Mouse (Mus musculus): ENCODE measurements at regions not wholly inside any gene's neighbourhood (a gene's known extent, or its start where the extent isn't known, plus 50 kb on each side); places are given as distances from the start of the nearest gene placed in this dataset.

DNA sequence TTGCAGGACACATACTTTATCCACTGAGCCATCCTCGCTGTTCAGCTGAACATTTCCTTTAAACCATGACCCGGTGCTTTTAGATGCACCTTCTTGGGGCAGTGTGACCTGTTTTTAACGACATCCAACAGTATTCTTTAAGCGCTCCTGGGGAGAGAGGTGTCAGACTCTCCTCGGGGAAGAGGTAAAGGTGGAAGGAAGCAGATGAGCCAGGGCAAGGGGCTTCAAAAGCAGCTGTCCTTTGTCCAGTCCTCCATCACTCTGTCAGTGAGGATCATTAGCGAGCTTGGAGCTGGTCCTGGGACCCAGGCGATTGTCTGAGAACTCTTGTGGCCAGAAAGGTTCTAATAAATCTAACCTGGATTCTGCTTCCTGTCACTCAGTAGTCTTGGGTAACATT lies 72.4 kb upstream of the Lrig1 start:
- H3K9ac ChIP-seq (ENCODE audit: low read depth, low read length) = no peak overlapping the region
- H3K36me3 ChIP-seq (ENCODE audit: control insufficient read depth, insufficient read depth) = no peaks in the 10 kb centered on the region
- no peak overlapping the region for H3K4me2 ChIP-seq (replicated peaks; ENCODE audit: low read depth)
- WGBS = 77% methylated on average over 7 of the region's 7 CpGs
- no peaks in the 10 kb centered on the region; the same call in 1 of the 2 replicates for H3K4me1 ChIP-seq (replicated peaks; ENCODE audit: control insufficient read depth, insufficient read depth, low read length)
- no peaks in the 10 kb centered on the region for H3K27me3 ChIP-seq (replicated peaks; ENCODE audit: control insufficient read depth, insufficient read depth, low read length)
- TF ChIP-seq CTCF (IDR thresholded peaks at IDR 0.05; ENCODE audit: low read depth) = no peak
- H3K27ac ChIP-seq (ENCODE audit: low read depth, low read length) = no peak overlapping the region
- no peak for ATAC-seq
- no peaks in the 10 kb centered on the region for H3K9me3 ChIP-seq (ENCODE audit: control insufficient read depth)
- no peak overlapping the region for H3K4me3 ChIP-seq (ENCODE audit: low read depth, low read length)

DNA sequence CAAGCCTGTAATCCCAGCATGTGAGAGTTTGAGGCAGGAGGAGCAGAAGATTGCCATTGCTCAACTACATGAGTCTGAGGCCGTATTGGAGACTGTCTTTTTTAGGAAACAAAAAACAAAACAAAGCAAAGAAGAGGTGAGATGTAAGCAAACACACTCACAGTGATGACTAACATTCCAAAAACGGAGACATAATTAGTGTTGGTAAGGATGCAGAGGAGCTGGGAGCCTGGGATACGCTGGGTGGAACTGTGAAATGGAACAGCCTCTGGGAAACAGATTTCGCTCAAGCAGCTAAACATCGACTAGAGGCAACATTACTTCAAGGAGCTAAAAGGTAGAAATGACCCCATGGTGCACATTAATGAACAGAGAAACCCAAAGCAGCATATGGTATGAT lies 68.3 kb upstream of the Lrig1 start:
- no peak for TF ChIP-seq CTCF (IDR thresholded peaks at IDR 0.05; ENCODE audit: low read depth)

DNA sequence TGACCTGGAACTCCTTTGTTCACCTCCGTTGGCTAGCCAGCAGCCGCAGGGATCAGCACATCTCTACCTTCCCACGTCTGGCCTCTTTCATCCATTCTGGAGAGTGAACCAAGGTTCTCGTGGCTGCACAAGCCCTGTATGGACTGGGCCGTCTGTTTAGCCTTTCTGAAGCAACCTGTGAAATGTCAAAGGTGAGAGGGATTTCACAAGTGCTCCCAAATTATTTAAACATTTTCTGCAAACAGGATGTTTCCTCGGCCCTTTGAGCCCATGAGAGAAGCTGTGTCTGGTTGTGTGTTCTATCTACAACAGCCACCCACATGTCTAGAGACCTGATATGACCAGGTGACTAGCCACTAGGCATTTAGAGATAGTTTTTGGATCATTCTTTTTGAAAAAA lies 65.8 kb upstream of the Lrig1 start:
- Histone ChIP-seq H3K4me3 (ENCODE audit: low read depth, low read length) (no peak overlapping the region), H3K9ac (ENCODE audit: low read depth, low read length) (no peak overlapping the region), H3K9me3 (ENCODE audit: control insufficient read depth) (no peaks in the 10 kb centered on the region), H3K36me3 (ENCODE audit: control insufficient read depth, insufficient read depth) (no peaks in the 10 kb centered on the region), H3K27me3 (replicated peaks; ENCODE audit: control insufficient read depth, insufficient read depth, low read length) (no peaks in the 10 kb centered on the region), H3K4me1 (replicated peaks; ENCODE audit: control insufficient read depth, insufficient read depth, low read length) (no peaks in the 10 kb centered on the region), H3K27ac (ENCODE audit: low read depth, low read length) (no peak overlapping the region), H3K4me2 (replicated peaks; ENCODE audit: low read depth) (no peak overlapping the region)
- 84% methylated on average over 6 of the region's 6 CpGs for WGBS
- no peak for TF ChIP-seq CTCF (IDR thresholded peaks at IDR 0.05; ENCODE audit: low read depth)
- no peak for ATAC-seq

More for the DNA sequence above, 68.3 kb upstream of the Lrig1 start:
- no peak overlapping the region for H3K4me2 ChIP-seq (replicated peaks; ENCODE audit: low read depth)
- no peaks in the 10 kb centered on the region for H3K9me3 ChIP-seq (ENCODE audit: control insufficient read depth)
- no peak overlapping the region for H3K27ac ChIP-seq (ENCODE audit: low read depth, low read length)
- no peak for ATAC-seq
- no peak overlapping the region for H3K4me3 ChIP-seq (ENCODE audit: low read depth, low read length)
- H3K4me1 ChIP-seq (replicated peaks; ENCODE audit: control insufficient read depth, insufficient read depth, low read length) = no peaks in the 10 kb centered on the region
- no peaks in the 10 kb centered on the region for H3K36me3 ChIP-seq (ENCODE audit: control insufficient read depth, insufficient read depth)
- no peaks in the 10 kb centered on the region for H3K27me3 ChIP-seq (replicated peaks; ENCODE audit: control insufficient read depth, insufficient read depth, low read length)
- 86% methylated on average over 5 of the region's 5 CpGs for WGBS
- no peak overlapping the region for H3K9ac ChIP-seq (ENCODE audit: low read depth, low read length)

DNA sequence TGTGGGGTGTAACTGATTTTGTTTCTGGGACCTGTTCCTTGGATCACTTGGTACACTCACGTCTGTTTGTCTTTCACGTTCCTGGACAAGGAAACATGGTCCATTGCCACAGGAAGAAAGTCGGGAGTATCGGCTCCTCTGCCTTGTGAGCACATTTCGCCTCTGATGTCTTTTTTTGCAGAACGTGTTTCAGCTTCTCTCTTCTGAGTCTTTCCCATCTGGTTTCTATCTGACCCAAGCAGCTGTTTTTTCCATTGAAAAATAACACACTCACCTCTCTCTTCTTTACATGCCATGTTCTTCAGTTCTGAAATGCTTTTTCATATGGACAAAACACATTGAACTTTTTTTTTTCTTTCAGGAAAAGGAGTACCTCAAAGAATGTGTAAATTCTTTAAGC lies 61.4 kb upstream of the Lrig1 start:
- Histone ChIP-seq H3K4me3 (ENCODE audit: low read depth, low read length) (no peak overlapping the region), H3K4me2 (replicated peaks; ENCODE audit: low read depth) (no peak overlapping the region), H3K9ac (ENCODE audit: low read depth, low read length) (no peak overlapping the region), H3K27ac (ENCODE audit: low read depth, low read length) (no peak overlapping the region; the same call in 1 of the 2 replicates), H3K4me1 (replicated peaks; ENCODE audit: control insufficient read depth, insufficient read depth, low read length) (no peaks in the 10 kb centered on the region), H3K36me3 (ENCODE audit: control insufficient read depth, insufficient read depth) (no peaks in the 10 kb centered on the region), H3K9me3 (ENCODE audit: control insufficient read depth) (no peaks in the 10 kb centered on the region), H3K27me3 (replicated peaks; ENCODE audit: control insufficient read depth, insufficient read depth, low read length) (no peaks in the 10 kb centered on the region)
- no peak for ATAC-seq
- TF ChIP-seq CTCF (IDR thresholded peaks at IDR 0.05; ENCODE audit: low read depth) = no peak
- WGBS = 56% methylated on average over 6 of the region's 6 CpGs

DNA sequence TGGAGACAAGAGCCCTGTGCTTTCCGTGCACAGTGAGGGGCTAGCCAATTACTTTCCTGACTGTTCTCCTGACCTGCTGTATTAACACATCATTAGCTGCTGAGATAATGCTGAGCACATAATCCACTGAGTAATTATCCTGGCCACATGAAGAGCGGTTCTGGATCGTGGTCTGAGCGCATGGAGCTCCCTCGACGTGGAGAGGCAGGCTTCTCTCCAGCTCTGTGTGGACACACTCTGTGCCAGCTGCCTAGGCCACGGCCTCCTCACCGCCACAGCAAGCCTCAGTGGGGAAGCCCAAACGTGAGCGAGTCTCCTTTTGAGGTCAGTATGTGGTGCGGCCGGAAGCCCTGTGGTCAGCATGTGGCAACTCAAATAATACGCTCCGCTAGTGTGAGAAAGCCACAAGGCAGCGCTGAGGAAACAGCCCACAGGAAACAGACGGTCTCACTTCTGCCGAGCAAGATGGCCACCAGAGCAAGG lies 60.7 kb upstream of the Lrig1 start:
- no peak for TF ChIP-seq CTCF (IDR thresholded peaks at IDR 0.05; ENCODE audit: low read depth)
- no peak for ATAC-seq
- H3K27ac ChIP-seq (ENCODE audit: low read depth, low read length) = no peak overlapping the region; the same call in 1 of the 2 replicates

DNA sequence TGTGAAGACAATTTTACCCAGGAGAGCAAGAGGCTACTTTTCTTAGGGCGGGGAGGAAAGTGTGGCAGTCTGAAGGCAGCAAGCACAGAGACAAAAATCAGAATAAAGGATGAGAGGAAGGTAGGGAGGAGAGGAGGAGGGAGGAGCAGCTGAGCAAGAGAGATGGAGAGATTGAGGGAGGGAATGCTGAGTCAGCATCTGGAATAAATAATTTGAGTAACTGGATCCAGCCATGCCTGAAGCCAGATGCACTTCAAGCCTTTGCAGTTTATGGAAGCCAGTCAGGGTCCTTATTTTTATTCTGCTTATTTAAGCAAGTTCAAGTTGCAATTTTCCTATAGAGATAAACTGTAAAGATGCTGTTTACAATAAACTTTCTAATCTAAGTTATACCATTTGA lies 59.7 kb upstream of the Lrig1 start:
- H3K27ac ChIP-seq (ENCODE audit: low read depth, low read length) = no peak overlapping the region
- no peak overlapping the region for H3K4me3 ChIP-seq (ENCODE audit: low read depth, low read length)
- no peak for ATAC-seq
- 90% methylated on average over 1 of the region's 1 CpGs for WGBS
- no peak overlapping the region for H3K9ac ChIP-seq (ENCODE audit: low read depth, low read length)
- peaks cover 3% of the 10 kb centered on the region; the same call in 1 of the 2 replicates for H3K4me1 ChIP-seq (replicated peaks; ENCODE audit: control insufficient read depth, insufficient read depth, low read length)
- TF ChIP-seq CTCF (IDR thresholded peaks at IDR 0.05; ENCODE audit: low read depth) = no peak
- H3K4me2 ChIP-seq (replicated peaks; ENCODE audit: low read depth) = no peak overlapping the region
- no peaks in the 10 kb centered on the region for H3K9me3 ChIP-seq (ENCODE audit: control insufficient read depth)
- H3K27me3 ChIP-seq (replicated peaks; ENCODE audit: control insufficient read depth, insufficient read depth, low read length) = no peaks in the 10 kb centered on the region
- no peaks in the 10 kb centered on the region for H3K36me3 ChIP-seq (ENCODE audit: control insufficient read depth, insufficient read depth)

More for the DNA sequence above, 60.7 kb upstream of the Lrig1 start:
- Histone ChIP-seq H3K9ac (ENCODE audit: low read depth, low read length) (no peak overlapping the region), H3K4me3 (ENCODE audit: low read depth, low read length) (no peak overlapping the region), H3K27me3 (replicated peaks; ENCODE audit: control insufficient read depth, insufficient read depth, low read length) (no peaks in the 10 kb centered on the region), H3K9me3 (ENCODE audit: control insufficient read depth) (no peaks in the 10 kb centered on the region), H3K4me2 (replicated peaks; ENCODE audit: low read depth) (no peak overlapping the region), H3K36me3 (ENCODE audit: control insufficient read depth, insufficient read depth) (no peaks in the 10 kb centered on the region), H3K4me1 (replicated peaks; ENCODE audit: control insufficient read depth, insufficient read depth, low read length) (no peaks in the 10 kb centered on the region)
- WGBS = 81% methylated on average over 17 of the region's 17 CpGs

DNA sequence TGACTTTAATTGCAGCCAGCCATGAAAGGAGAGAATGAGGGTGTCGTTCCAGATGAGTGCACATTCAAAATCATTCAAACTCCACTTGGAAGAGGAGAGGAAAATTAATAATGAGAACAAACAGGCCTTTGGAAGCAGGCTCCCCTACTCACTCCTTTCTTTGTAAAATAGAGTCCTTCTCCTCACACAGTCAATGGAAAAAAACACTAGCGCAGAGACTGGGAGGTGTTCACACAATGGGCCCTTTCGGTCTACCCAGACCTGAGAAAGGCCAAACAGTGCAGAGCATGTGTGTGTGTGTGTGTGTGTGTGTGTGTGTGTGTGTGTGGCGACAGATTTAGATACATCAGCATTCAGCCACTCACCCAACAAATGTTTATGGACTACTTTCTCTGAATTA lies 56.0 kb upstream of the Lrig1 start:
- no peaks in the 10 kb centered on the region for H3K27me3 ChIP-seq (replicated peaks; ENCODE audit: control insufficient read depth, insufficient read depth, low read length)
- H3K36me3 ChIP-seq (ENCODE audit: control insufficient read depth, insufficient read depth) = no peaks in the 10 kb centered on the region
- H3K9ac ChIP-seq (ENCODE audit: low read depth, low read length) = no peak overlapping the region
- H3K4me3 ChIP-seq (ENCODE audit: low read depth, low read length) = no peak overlapping the region
- H3K9me3 ChIP-seq (ENCODE audit: control insufficient read depth) = no peaks in the 10 kb centered on the region
- H3K4me2 ChIP-seq (replicated peaks; ENCODE audit: low read depth) = no peak overlapping the region
- no peak for TF ChIP-seq CTCF (IDR thresholded peaks at IDR 0.05; ENCODE audit: low read depth)
- no peak for ATAC-seq
- peaks cover 3% of the 10 kb centered on the region; the same call in 1 of the 2 replicates for H3K4me1 ChIP-seq (replicated peaks; ENCODE audit: control insufficient read depth, insufficient read depth, low read length)
- H3K27ac ChIP-seq (ENCODE audit: low read depth, low read length) = no peak overlapping the region
- WGBS = 80% methylated on average over 4 of the region's 4 CpGs
